Mouse (Mus musculus) liver, postnatal 0 days (tissue): Measurements from ENCODE around the gene Pisd. TPM values are rescaled to one million over a fixed set of nuclear protein-coding genes. Genes with fewer than 3 reads are reported as not detected.
"Not testable (repeated sequence)": the region's sequence is repeated elsewhere in the genome, so short reads cannot be mapped to it uniquely, and the experiment has no call there.

Source experiments
- ATAC-seq: fragments of 200-750 bp; cut with Nextera tagmentation; 2 replicates; pipeline ENCODE4 v1.8.0; 2017; ENCODE audit warnings: mild to moderate bottlenecking, moderate library complexity
- DNase-seq: peaks from one replicate; pipeline ENCODE4 v3.0.0-alpha.2; 2016
- H3K27ac ChIP-seq: fragments of 300-500 bp; sonication (generic); 2 replicates; pipeline ENCODE4 v1.5.1; 2014; ENCODE audit warnings: antibody characterized with exemption, moderate library complexity, mild to moderate bottlenecking, low read depth
- H3K27me3 ChIP-seq: fragments of 300-500 bp; sonication (generic); 2 replicates; pipeline ENCODE4 v1.6.1; 2014; ENCODE audit warnings: low read length, control low read depth, mixed read lengths; ENCODE audit not compliant: insufficient read depth
- H3K36me3 ChIP-seq: fragments of 300-500 bp; sonication (generic); replicated peaks from 2 replicates; pipeline ENCODE4 v1.6.1; 2014; ENCODE audit warnings: mild to moderate bottlenecking, control low read depth, low read length, moderate library complexity, mixed read lengths; ENCODE audit not compliant: insufficient read depth
- H3K4me1 ChIP-seq: fragments of 300-500 bp; sonication (generic); 2 replicates; pipeline ENCODE4 v1.6.1; 2014; ENCODE audit warnings: antibody characterized with exemption, mild to moderate bottlenecking, control low read depth; ENCODE audit not compliant: insufficient read depth
- H3K4me2 ChIP-seq: fragments of 300-500 bp; sonication (generic); 2 replicates; pipeline ENCODE4 v1.6.1; 2014; ENCODE audit warnings: low read depth, mild to moderate bottlenecking, low read length, moderate library complexity, mixed read lengths
- H3K4me3 ChIP-seq: fragments of 300-500 bp; sonication (generic); 2 replicates; pipeline ENCODE4 v1.5.1; 2014; ENCODE audit warnings: low read depth, low read length
- H3K9ac ChIP-seq: fragments of 300-500 bp; sonication (generic); replicated peaks from 2 replicates; pipeline ENCODE4 v1.6.1; 2014; ENCODE audit warnings: mild to moderate bottlenecking, moderate library complexity
- H3K9me3 ChIP-seq: fragments of 300-500 bp; sonication (generic); 2 replicates; pipeline ENCODE4 v1.6.1; 2016; ENCODE audit warnings: mild to moderate bottlenecking, control low read depth, low read length, mixed read lengths
- CTCF ChIP-seq: sonication (generic); IDR thresholded peaks from 2 replicates; pipeline ENCODE4 v1.5.1; 2016; ENCODE audit warnings: antibody characterized with exemption, low read depth
- EP300 ChIP-seq: IDR thresholded peaks from 2 replicates; pipeline ENCODE4 v1.6.1; 2016; ENCODE audit warnings: antibody characterized with exemption, low read depth, mild to moderate bottlenecking
- WGBS: fragments of 180-500 bp; shearing (Covaris S2); extraction: QIAGEN DNeasy Blood & Tissue Kit; methylation state at CpG from one replicate; pipeline ENCODE4 v1.1.7; 2014; ENCODE audit not compliant: insufficient replicate concordance; 5-methylcytosine and 5-hydroxymethylcytosine counted together
- polyA plus RNA-seq: library from polyadenylated mRNA; unstranded; fragments of >200 nt; fragmentation: Nextera tagmentation; extraction: Ambion mirVana; gene quantifications from 2 replicates; pipeline ENCODE4 v1.2.1, GENCODE M21; 2015

Pisd gene
- polyA plus RNA-seq, 1 experiment from 2014 or later: 42.2 TPM

GRCm38 (mm10) chr5:32761566-32762140 is 23.8 kb downstream of the Pisd start:
- peaks cover 14% of the 10 kb centered on the region for H3K36me3 ChIP-seq
- TF ChIP-seq CTCF (no peak), EP300 (no peak)
- H3K4me3 ChIP-seq: no peak overlapping the region
- no peak overlapping the region for H3K9ac ChIP-seq
- peaks cover 13% of the 10 kb centered on the region for H3K4me1 ChIP-seq
- ATAC-seq: no peak
- WGBS: 67% methylated on average over 5 of the region's 5 CpGs
- no peaks in the 10 kb centered on the region for H3K9me3 ChIP-seq
- H3K27me3 ChIP-seq: no peaks in the 10 kb centered on the region
- no peak overlapping the region for H3K4me2 ChIP-seq
- no peak for DNase-seq
- H3K27ac ChIP-seq: no peak overlapping the region

GRCm38 (mm10) chr5:32760787-32761186 is 24.7 kb downstream of the Pisd start:
- no peaks in the 10 kb centered on the region for H3K9me3 ChIP-seq
- no peak overlapping the region for H3K27ac ChIP-seq
- no peaks in the 10 kb centered on the region for H3K27me3 ChIP-seq
- no peak for TF ChIP-seq CTCF
- TF ChIP-seq EP300: no peak
- H3K4me3 ChIP-seq: no peak overlapping the region
- H3K4me2 ChIP-seq: no peak overlapping the region
- H3K4me1 ChIP-seq: peaks cover 8% of the 10 kb centered on the region
- DNase-seq (no peak), ATAC-seq (no peak)
- H3K9ac ChIP-seq: no peak overlapping the region
- 80% methylated on average over 3 of the region's 3 CpGs for WGBS
- H3K36me3 ChIP-seq: peaks cover 14% of the 10 kb centered on the region

GRCm38 (mm10) chr5:32760352-32760751 is 25.1 kb downstream of the Pisd start:
- peaks cover 14% of the 10 kb centered on the region for H3K36me3 ChIP-seq
- H3K9me3 ChIP-seq, H3K4me3 ChIP-seq, DNase-seq, H3K27me3 ChIP-seq, H3K4me1 ChIP-seq, H3K9ac ChIP-seq, H3K4me2 ChIP-seq, H3K27ac ChIP-seq, ATAC-seq: not testable (repeated sequence)
- WGBS: 90% methylated on average over 16 of the region's 18 CpGs

GRCm38 (mm10) chr5:32759662-32760061 is 25.8 kb downstream of the Pisd start:
- Histone ChIP-seq H3K9ac (no peak overlapping the region), H3K9me3 (no peaks in the 10 kb centered on the region), H3K36me3 (peaks cover 14% of the 10 kb centered on the region), H3K4me3 (no peak overlapping the region), H3K27ac (no peak overlapping the region), H3K4me2 (no peak overlapping the region), H3K27me3 (no peaks in the 10 kb centered on the region), H3K4me1 (peaks cover 8% of the 10 kb centered on the region)
- 69% methylated on average over 2 of the region's 2 CpGs for WGBS
- no peak for ATAC-seq
- no peak for TF ChIP-seq CTCF
- TF ChIP-seq EP300: no peak
- DNase-seq: no peak

- H3K4me2 ChIP-seq: no peak overlapping the region
- no peaks in the 10 kb centered on the region for H3K9me3 ChIP-seq
- H3K27me3 ChIP-seq: no peaks in the 10 kb centered on the region
- no peaks in the 10 kb centered on the region; the same call in 1 of the 2 replicates for H3K4me1 ChIP-seq
- no peak overlapping the region for H3K9ac ChIP-seq
- no peak overlapping the region for H3K27ac ChIP-seq
- no peaks in the 10 kb centered on the region for H3K36me3 ChIP-seq
- TF ChIP-seq EP300 (no peak), CTCF (no peak)
- 85% methylated on average over 8 of the region's 8 CpGs for WGBS
- DNase-seq: no peak
- ATAC-seq: no peak
- H3K4me3 ChIP-seq: no peak overlapping the region
Observed at GRCm38 (mm10) chr5:32756141-32756540, 29.3 kb downstream of the Pisd start.

GRCm38 (mm10) chr5:32751736-32752135 is 33.7 kb downstream of the Pisd start:
- Histone ChIP-seq H3K4me2 (no peak overlapping the region), H3K4me1 (peaks cover 8% of the 10 kb centered on the region; the same call in 1 of the 2 replicates), H3K36me3 (no peaks in the 10 kb centered on the region), H3K27me3 (no peaks in the 10 kb centered on the region), H3K27ac (no peak overlapping the region), H3K4me3 (no peak overlapping the region), H3K9ac (no peak overlapping the region), H3K9me3 (no peaks in the 10 kb centered on the region)
- TF ChIP-seq EP300 (no peak), CTCF (no peak)
- no peak for DNase-seq
- 54% methylated on average over 2 of the region's 2 CpGs for WGBS
- ATAC-seq: no peak

GRCm38 (mm10) chr5:32748936-32749335 is 36.5 kb downstream of the Pisd start:
- H3K9ac ChIP-seq: no peak overlapping the region
- no peak for ATAC-seq
- no peaks in the 10 kb centered on the region for H3K9me3 ChIP-seq
- peaks cover 25% of the 10 kb centered on the region for H3K4me1 ChIP-seq
- no peak overlapping the region for H3K4me2 ChIP-seq
- H3K4me3 ChIP-seq: no peak overlapping the region
- H3K36me3 ChIP-seq: no peaks in the 10 kb centered on the region
- no peak overlapping the region for H3K27ac ChIP-seq
- no peak for DNase-seq
- 72% methylated on average over 6 of the region's 6 CpGs for WGBS
- TF ChIP-seq EP300: no peak
- no peak for TF ChIP-seq CTCF
- H3K27me3 ChIP-seq: no peaks in the 10 kb centered on the region
